Mouse (Mus musculus): Measurements from ENCODE around the gene Taok3. TPM values are rescaled to one million over a fixed set of nuclear protein-coding genes. Genes with fewer than 3 reads are reported as not detected.

Gene Taok3
- polyA plus RNA-seq, 1 experiment from 2014 or later: 35.2 TPM

GRCm38 (mm10) chr5:117153527-117154091 is 33.7 kb downstream of the Taok3 start:
- TF ChIP-seq CTCF (IDR thresholded peaks at IDR 0.05): no peak
- ChIA-PET CTCF (interaction anchor here (1.0 to 1.6 kb wide), 3 partner anchors 9 to 19 kb away, joined by 3 to 6 read pairs (median 4); no protein-coding TSS in a partner anchor), POLR2A (interaction anchor here (1.7 kb wide), 1 partner anchor 32 kb away, joined by 3 read pairs; no protein-coding TSS in a partner anchor)
- DNase-seq (ENCODE audit: low read depth, low spot score) (no peak), ATAC-seq (no peak)
- no peaks in the 10 kb centered on the region for H3K27me3 ChIP-seq
- in situ Hi-C loops (cut with MboI; ENCODE audit: low pct_unique_long_range_greater_than_20kb): no loop called here

- ChIA-PET CTCF (interaction anchor here (0.7 to 3.3 kb wide), 5 partner anchors 12 to 146 kb away, joined by 3 to 10 read pairs (median 4); no protein-coding TSS in a partner anchor), POLR2A (interaction anchor here (0.7 to 1.3 kb wide), 4 partner anchors 15 to 199 kb away, joined by 3 to 5 read pairs (median 3); partner anchors contain the start of gene Wsb2)
- H3K27me3 ChIP-seq: no peaks in the 10 kb centered on the region
- in situ Hi-C loops (cut with MboI; ENCODE audit: low pct_unique_long_range_greater_than_20kb): loop anchor here (5.0 kb wide), 1 partner anchor 204 kb away; no protein-coding TSS in a partner anchor
- ATAC-seq: peak; percentile 97
- DNase-seq (ENCODE audit: low read depth, low spot score): peak; percentile 99
- no peak for TF ChIP-seq CTCF (IDR thresholded peaks at IDR 0.05)
These were observed 38.5 kb downstream of the Taok3 start for GRCm38 (mm10) chr5:117158335-117159018.

- H3K27me3 ChIP-seq: no peaks in the 10 kb centered on the region
- CTCF ChIA-PET: interaction anchor here (0.7 to 3.3 kb wide), 9 partner anchors 11 to 146 kb away, joined by 3 to 10 read pairs (median 3); partner anchors contain the start of gene Taok3
- POLR2A ChIA-PET: interaction anchor here (0.6 to 0.8 kb wide), 2 partner anchors 11 to 199 kb away, joined by 3 to 4 read pairs; no protein-coding TSS in a partner anchor
- no peak for TF ChIP-seq CTCF (IDR thresholded peaks at IDR 0.05)
- ATAC-seq: no peak
- peak; percentile 28 for DNase-seq (ENCODE audit: low read depth, low spot score)
- in situ Hi-C loops (cut with MboI; ENCODE audit: low pct_unique_long_range_greater_than_20kb): loop anchor here (5.0 kb wide), 1 partner anchor 203 kb away; no protein-coding TSS in a partner anchor
These were observed 39.4 kb downstream of the Taok3 start for GRCm38 (mm10) chr5:117159326-117159725.

GRCm38 (mm10) chr5:117159805-117160291 is 39.9 kb downstream of the Taok3 start:
- no peaks in the 10 kb centered on the region for H3K27me3 ChIP-seq
- TF ChIP-seq CTCF (IDR thresholded peaks at IDR 0.05): no peak
- peak; percentile 15 for ATAC-seq
- DNase-seq (ENCODE audit: low read depth, low spot score): no peak
- ChIA-PET POLR2A (interaction anchor here (0.6 to 1.0 kb wide), 5 partner anchors 10 to 1240 kb away, joined by 3 to 7 read pairs (median 4); no protein-coding TSS in a partner anchor), CTCF (interaction anchor here (0.6 to 3.3 kb wide), 13 partner anchors 10 to 145 kb away, joined by 3 to 10 read pairs (median 3); partner anchors contain the start of gene Taok3)
- in situ Hi-C loops (cut with MboI; ENCODE audit: low pct_unique_long_range_greater_than_20kb): loop anchor here (5.0 kb wide), 1 partner anchor 202 kb away; no protein-coding TSS in a partner anchor

GRCm38 (mm10) chr5:117160499-117160898 is 40.6 kb downstream of the Taok3 start:
- in situ Hi-C loops (cut with MboI; ENCODE audit: low pct_unique_long_range_greater_than_20kb): no loop called here
- H3K27me3 ChIP-seq: no peaks in the 10 kb centered on the region
- no peak for ATAC-seq
- TF ChIP-seq CTCF (IDR thresholded peaks at IDR 0.05): no peak
- peak; percentile 10 for DNase-seq (ENCODE audit: low read depth, low spot score)
- CTCF ChIA-PET: interaction anchor here (0.6 to 2.3 kb wide), 9 partner anchors 12 to 144 kb away, joined by 3 to 7 read pairs (median 3); partner anchors contain the start of gene Taok3
- POLR2A ChIA-PET: interaction anchor here (0.6 to 1.0 kb wide), 3 partner anchors 46 to 1239 kb away, joined by 3 to 7 read pairs (median 4); no protein-coding TSS in a partner anchor

GRCm38 (mm10) chr5:117163790-117164189 is 43.9 kb downstream of the Taok3 start:
- in situ Hi-C loops (cut with MboI; ENCODE audit: low pct_unique_long_range_greater_than_20kb): no loop called here
- CTCF ChIA-PET: no interaction called here
- DNase-seq (ENCODE audit: low read depth, low spot score) (no peak), ATAC-seq (no peak)
- H3K27me3 ChIP-seq: no peaks in the 10 kb centered on the region
- no peak for TF ChIP-seq CTCF (IDR thresholded peaks at IDR 0.05)
- POLR2A ChIA-PET: no interaction called here

- no peaks in the 10 kb centered on the region for H3K27me3 ChIP-seq
- POLR2A ChIA-PET: interaction anchor here (0.7 kb wide), 1 partner anchor 9 kb away, joined by 3 read pairs; no protein-coding TSS in a partner anchor
- ATAC-seq (no peak), DNase-seq (ENCODE audit: low read depth, low spot score) (no peak)
- in situ Hi-C loops (cut with MboI; ENCODE audit: low pct_unique_long_range_greater_than_20kb): no loop called here
- no peak for TF ChIP-seq CTCF (IDR thresholded peaks at IDR 0.05)
- CTCF ChIA-PET: no interaction called here
These were observed 44.6 kb downstream of the Taok3 start for GRCm38 (mm10) chr5:117164516-117164915.

GRCm38 (mm10) chr5:117164923-117165322 is 45.0 kb downstream of the Taok3 start:
- no peaks in the 10 kb centered on the region for H3K27me3 ChIP-seq
- TF ChIP-seq CTCF (IDR thresholded peaks at IDR 0.05): no peak
- CTCF ChIA-PET: no interaction called here
- DNase-seq (ENCODE audit: low read depth, low spot score): no peak
- in situ Hi-C loops (cut with MboI; ENCODE audit: low pct_unique_long_range_greater_than_20kb): no loop called here
- ATAC-seq: no peak
- POLR2A ChIA-PET: interaction anchor here (0.7 kb wide), 1 partner anchor 8 kb away, joined by 3 read pairs; no protein-coding TSS in a partner anchor

- CTCF ChIA-PET: no interaction called here
- ATAC-seq (no peak), DNase-seq (ENCODE audit: low read depth, low spot score) (no peak)
- POLR2A ChIA-PET: interaction anchor here (0.6 kb wide), 1 partner anchor 201 kb away, joined by 4 read pairs; no protein-coding TSS in a partner anchor
- in situ Hi-C loops (cut with MboI; ENCODE audit: low pct_unique_long_range_greater_than_20kb): no loop called here
- no peaks in the 10 kb centered on the region for H3K27me3 ChIP-seq
- no peak for TF ChIP-seq CTCF (IDR thresholded peaks at IDR 0.05)
These were observed 46.0 kb downstream of the Taok3 start for GRCm38 (mm10) chr5:117165946-117166345.

GRCm38 (mm10) chr5:117166811-117167365 is 47.0 kb downstream of the Taok3 start:
- H3K27me3 ChIP-seq: no peaks in the 10 kb centered on the region
- ChIA-PET POLR2A (no interaction called here), CTCF (interaction anchor here (1.8 kb wide), 1 partner anchor 32 kb away, joined by 3 read pairs; no protein-coding TSS in a partner anchor)
- no peak for ATAC-seq
- TF ChIP-seq CTCF (IDR thresholded peaks at IDR 0.05): no peak
- in situ Hi-C loops (cut with MboI; ENCODE audit: low pct_unique_long_range_greater_than_20kb): no loop called here
- DNase-seq (ENCODE audit: low read depth, low spot score): no peak

Measured in Patski (cell line).